Mouse (Mus musculus): Measurements from ENCODE around the gene St6galnac3. TPM values are rescaled to one million over a fixed set of nuclear protein-coding genes. Genes with fewer than 3 reads are reported as not detected.

The St6galnac3 gene
- 1.4 and 1.5 TPM in 2 replicates for polyA plus RNA-seq (2012; rRNA removed)

DNA sequence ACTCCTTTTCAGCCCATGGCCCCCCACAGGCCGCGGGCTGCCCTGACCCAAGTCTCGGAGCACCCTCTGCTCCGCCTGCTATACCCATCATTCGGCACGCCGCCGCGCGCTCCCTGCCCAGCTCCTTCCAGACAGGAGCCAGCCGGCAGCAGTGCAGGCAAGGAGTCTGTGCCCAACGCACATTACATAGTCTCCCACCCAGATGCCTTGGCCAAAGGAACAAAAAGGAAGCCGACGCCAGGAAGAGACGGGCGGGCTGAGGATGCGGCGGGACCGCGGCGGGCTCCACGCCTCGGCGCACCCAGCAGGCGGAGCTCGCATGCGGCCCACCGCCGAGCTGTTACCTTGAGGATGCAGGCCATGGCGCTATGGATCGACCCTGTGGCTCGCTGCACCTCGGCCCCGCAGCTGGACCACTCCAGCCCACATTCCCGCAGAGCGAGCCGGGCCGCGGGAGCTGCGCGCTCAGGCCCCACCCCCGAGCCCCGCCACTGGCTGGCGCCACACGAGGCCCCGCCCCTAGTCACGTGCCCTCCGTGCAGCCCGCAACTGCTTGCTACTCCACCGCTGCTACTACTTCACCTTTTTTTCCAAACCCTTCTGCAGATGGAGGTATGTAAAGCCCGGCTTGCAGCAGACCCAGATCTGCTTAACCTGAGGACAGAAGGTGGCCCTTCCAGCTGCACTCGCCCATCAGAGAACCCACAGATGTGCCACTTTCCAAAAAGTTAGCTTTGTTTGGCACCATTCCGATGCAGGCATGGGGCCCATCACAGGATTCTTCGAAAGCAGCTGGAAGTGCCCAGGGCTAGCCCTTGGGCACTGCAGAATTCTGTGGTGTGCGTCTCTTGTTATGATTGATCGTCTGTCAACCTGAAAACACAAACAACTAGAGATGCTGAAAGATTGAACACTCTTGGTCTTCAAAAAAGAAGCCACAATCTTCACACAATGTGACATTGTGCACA lies at the start of gene St6galnac3:
Gene St6galnac3, minus strand, starts transcription at position 474 of the 968 bp plus-strand sequence.

Other genes with a start within 250 kb of the St6galnac3 start
- not detected in 2 replicates for gene Asb17, start 119.0 kb upstream of the St6galnac3 start, polyA plus RNA-seq (2012; rRNA removed)
- 0.24 and 0.37 TPM in 2 replicates for gene Msh4, start 181.0 kb upstream of the St6galnac3 start, polyA plus RNA-seq (2012; rRNA removed)
- gene Rabggtb, start 187.8 kb upstream of the St6galnac3 start, polyA plus RNA-seq (2012; rRNA removed), result 33.2 and 44.5 TPM in 2 replicates
- gene Acadm, start 219.5 kb upstream of the St6galnac3 start, polyA plus RNA-seq (2012; rRNA removed), result 23.9 and 31.6 TPM in 2 replicates
- 0.06 and 0.08 TPM in 2 replicates for gene Slc44a5, start 248.3 kb upstream of the St6galnac3 start, polyA plus RNA-seq (2012; rRNA removed)